Mouse (Mus musculus): ENCODE results near the gene Fitm2.
"Not testable (repeated sequence)": the region's sequence is repeated elsewhere in the genome, so short reads cannot be mapped to it uniquely, and the experiment has no call there.

Gene Fitm2

GRCm38 (mm10) chr2:163463251-163463769 is 9.1 kb downstream of the Fitm2 start:
- in situ Hi-C loops (cut with MboI), result no loop called here

GRCm38 (mm10) chr2:163462801-163463200 is 9.6 kb downstream of the Fitm2 start:
- in situ Hi-C loops (cut with MboI), result no loop called here

GRCm38 (mm10) chr2:163462386-163462785 is 10.0 kb downstream of the Fitm2 start:
- in situ Hi-C loops (cut with MboI), result no loop called here

- in situ Hi-C loops (cut with MboI), result not testable (repeated sequence)
Measured at GRCm38 (mm10) chr2:163461307-163461706, 11.1 kb downstream of the Fitm2 start.

- in situ Hi-C loops (cut with MboI), result no loop called here
Measured at GRCm38 (mm10) chr2:163460622-163461021, 11.8 kb downstream of the Fitm2 start.

GRCm38 (mm10) chr2:163459380-163459779 is 13.0 kb downstream of the Fitm2 start:
- in situ Hi-C loops (cut with MboI), result no loop called here

- in situ Hi-C loops (cut with MboI), result no loop called here
Measured at GRCm38 (mm10) chr2:163458539-163459265, 13.7 kb downstream of the Fitm2 start.

- in situ Hi-C loops (cut with MboI), result no loop called here
Measured at GRCm38 (mm10) chr2:163453378-163453777, 19.1 kb downstream of the Fitm2 start.

GRCm38 (mm10) chr2:163452738-163453137 is 19.7 kb downstream of the Fitm2 start:
- in situ Hi-C loops (cut with MboI), result no loop called here

GRCm38 (mm10) chr2:163450668-163451295 is 21.6 kb downstream of the Fitm2 start:
- in situ Hi-C loops (cut with MboI), result no loop called here

GRCm38 (mm10) chr2:163449276-163449675 is 23.2 kb downstream of the Fitm2 start:
- in situ Hi-C loops (cut with MboI), result no loop called here

- in situ Hi-C loops (cut with MboI), result no loop called here
Measured at GRCm38 (mm10) chr2:163447375-163447774, 25.1 kb downstream of the Fitm2 start.

- in situ Hi-C loops (cut with MboI), result no loop called here
Measured at GRCm38 (mm10) chr2:163444017-163444416, 28.4 kb downstream of the Fitm2 start.

GRCm38 (mm10) chr2:163443543-163443942 is 28.9 kb downstream of the Fitm2 start:
- in situ Hi-C loops (cut with MboI), result no loop called here

- in situ Hi-C loops (cut with MboI), result no loop called here
Measured at GRCm38 (mm10) chr2:163439488-163439887, 32.9 kb downstream of the Fitm2 start.

- in situ Hi-C loops (cut with MboI), result no loop called here
Measured at GRCm38 (mm10) chr2:163438619-163439451, 33.6 kb downstream of the Fitm2 start.

- in situ Hi-C loops (cut with MboI), result no loop called here
Measured at GRCm38 (mm10) chr2:163438246-163438618, 34.2 kb downstream of the Fitm2 start, which contains the start of gene Gdap1l1. TSS of gene Gdap1l1 (plus strand) at chr2:163438476.

GRCm38 (mm10) chr2:163437800-163438199 is 34.6 kb downstream of the Fitm2 start:
- in situ Hi-C loops (cut with MboI), result no loop called here

GRCm38 (mm10) chr2:163433971-163434370 is 38.5 kb downstream of the Fitm2 start:
- in situ Hi-C loops (cut with MboI), result no loop called here

- in situ Hi-C loops (cut with MboI), result no loop called here
Measured at GRCm38 (mm10) chr2:163431289-163431688, 41.1 kb downstream of the Fitm2 start.

GRCm38 (mm10) chr2:163428346-163429011 is 44.0 kb downstream of the Fitm2 start:
- in situ Hi-C loops (cut with MboI), result no loop called here

- in situ Hi-C loops (cut with MboI), result loop anchor here (5.0 kb wide), 1 partner anchor 48 kb away; the partner anchor contains the start of gene Fitm2
Measured at GRCm38 (mm10) chr2:163424597-163424996, 47.8 kb downstream of the Fitm2 start, which contains the start of gene Oser1. TSS of gene Oser1 (minus strand) at chr2:163424697.

Data from mature B cell (primary cell).